Mouse (Mus musculus) limb, embryonic 14.5 days (tissue): ENCODE measurements around the gene Gm28374. TPM values are rescaled to one million over a fixed set of nuclear protein-coding genes. Genes with fewer than 3 reads are reported as not detected.

Experiments
- ATAC-seq: fragments of 200-750 bp; cut with Nextera tagmentation; 2 replicates; pipeline ENCODE4 v1.8.0; 2017; ENCODE audit warnings: low read depth, moderate number of reproducible peaks, moderate TSS enrichment; ENCODE audit not compliant: low FRiP score
- DNase-seq: peaks from one replicate; pipeline ENCODE4 v3.0.0-alpha.2; 2015; ENCODE audit warnings: low spot score
- H3K27ac ChIP-seq: fragments of 300-500 bp; sonication (generic); replicated peaks from 2 replicates; pipeline ENCODE4 v1.5.1; 2014; ENCODE audit warnings: low read depth, mild to moderate bottlenecking, low read length, moderate library complexity, mixed read lengths
- H3K27me3 ChIP-seq: fragments of 300-500 bp; sonication (generic); 2 replicates; pipeline ENCODE4 v1.6.1; 2014; ENCODE audit warnings: low read length, mixed read lengths; ENCODE audit not compliant: control insufficient read depth, insufficient read depth
- H3K36me3 ChIP-seq: fragments of 300-500 bp; sonication (generic); 2 replicates; pipeline ENCODE4 v1.6.1; 2014; ENCODE audit warnings: mild to moderate bottlenecking, low read length, moderate library complexity, mixed read lengths; ENCODE audit not compliant: control insufficient read depth, insufficient read depth
- H3K4me1 ChIP-seq: fragments of 300-500 bp; sonication (generic); 2 replicates; pipeline ENCODE4 v1.6.1; 2014; ENCODE audit warnings: antibody characterized with exemption, low read length, mixed read lengths; ENCODE audit not compliant: control insufficient read depth, insufficient read depth
- H3K4me2 ChIP-seq: fragments of 300-500 bp; sonication (generic); replicated peaks from 2 replicates; pipeline ENCODE4 v1.6.1; 2014; ENCODE audit warnings: low read depth, mild to moderate bottlenecking, low read length, moderate library complexity; ENCODE audit not compliant: severe bottlenecking
- H3K4me3 ChIP-seq: fragments of 300-500 bp; sonication (generic); replicated peaks from 2 replicates; pipeline ENCODE4 v1.5.1; 2014; ENCODE audit warnings: low read length
- H3K9ac ChIP-seq: fragments of 300-500 bp; sonication (generic); 2 replicates; pipeline ENCODE4 v1.6.1; 2014; ENCODE audit warnings: mild to moderate bottlenecking, low read depth, low read length, moderate library complexity; ENCODE audit not compliant: severe bottlenecking
- H3K9me3 ChIP-seq: fragments of 300-500 bp; sonication (generic); 2 replicates; pipeline ENCODE4 v1.6.1; 2016; ENCODE audit warnings: low read length; ENCODE audit not compliant: control insufficient read depth
- POLR2A ChIP-seq: fragments of 200-500 bp; IDR thresholded peaks from 2 replicates; pipeline ENCODE4 v1.8.0; 2012; ENCODE audit warnings: inconsistent platforms, mild to moderate bottlenecking, moderate library complexity, borderline replicate concordance; ENCODE audit not compliant: insufficient read depth, insufficient read length; ENCODE audit errors: extremely low read depth
- WGBS: fragments of 180-500 bp; shearing (Covaris S2); extraction: QIAGEN DNeasy Blood & Tissue Kit; methylation state at CpG from one replicate; pipeline ENCODE4 v1.1.7; 2014; 5-methylcytosine and 5-hydroxymethylcytosine counted together
- polyA plus RNA-seq, 2 experiments: library from polyadenylated mRNA; depleted of rRNA in 1 of 2; stranded (reverse) in 1 of 2; unstranded in 1 of 2; fragments of >200 nt; fragmentation: Nextera tagmentation in 1 of 2; extraction: Ambion mirVana in 1 of 2; gene quantifications; 2 replicates each; pipeline versions ENCODE4 v1.2.1 to v1.2.3; 2012 to 2014

Gene Gm28374
- polyA plus RNA-seq, 2 experiments, result 1.1 TPM

GRCm38 (mm10) chr19:6124898-6125297 lies 42.8 kb upstream of the Gm28374 start:
- Histone ChIP-seq H3K4me3 (no peak overlapping the region), H3K27ac (no peak overlapping the region), H3K4me1 (peaks cover 3% of the 10 kb centered on the region; the same call in 1 of the 2 replicates), H3K27me3 (no peaks in the 10 kb centered on the region), H3K9ac (no peak overlapping the region), H3K36me3 (peaks cover 14% of the 10 kb centered on the region), H3K4me2 (no peak overlapping the region), H3K9me3 (no peaks in the 10 kb centered on the region)
- ATAC-seq (no peak), DNase-seq (no peak)
- TF ChIP-seq POLR2A, result no peak
- 68% methylated on average over 2 of the region's 2 CpGs for WGBS

- WGBS, result 68% methylated on average over 8 of the region's 8 CpGs
- Histone ChIP-seq H3K36me3 (peaks cover 14% of the 10 kb centered on the region), H3K9ac (no peak overlapping the region), H3K4me3 (no peak overlapping the region), H3K9me3 (no peaks in the 10 kb centered on the region), H3K27me3 (no peaks in the 10 kb centered on the region), H3K27ac (no peak overlapping the region), H3K4me1 (peaks cover 6% of the 10 kb centered on the region), H3K4me2 (no peak overlapping the region)
- no peak for DNase-seq
- ATAC-seq, result no peak
- no peak for TF ChIP-seq POLR2A
Observed at GRCm38 (mm10) chr19:6123330-6123729, 41.3 kb upstream of the Gm28374 start.

GRCm38 (mm10) chr19:6121761-6122160 lies 39.7 kb upstream of the Gm28374 start:
- Histone ChIP-seq H3K9me3 (no peaks in the 10 kb centered on the region), H3K4me2 (no peak overlapping the region), H3K27ac (no peak overlapping the region), H3K4me3 (no peak overlapping the region), H3K27me3 (no peaks in the 10 kb centered on the region), H3K4me1 (peaks cover 9% of the 10 kb centered on the region), H3K9ac (no peak overlapping the region), H3K36me3 (peaks cover 14% of the 10 kb centered on the region)
- TF ChIP-seq POLR2A, result no peak
- DNase-seq (no peak), ATAC-seq (no peak)
- WGBS, result 19% methylated on average over 10 of the region's 19 CpGs

- Histone ChIP-seq H3K9me3 (no peaks in the 10 kb centered on the region), H3K27me3 (no peaks in the 10 kb centered on the region), H3K4me2 (peak overlapping the region; percentile 83), H3K9ac (peak overlapping the region; percentile 79), H3K27ac (peak overlapping the region; percentile 93), H3K4me3 (peak overlapping the region; percentile 88), H3K36me3 (peaks cover 33% of the 10 kb centered on the region), H3K4me1 (peaks cover 10% of the 10 kb centered on the region)
- no peak for DNase-seq
- no peak for ATAC-seq
- WGBS, result 3% methylated on average over 8 of the region's 8 CpGs
- no peak for TF ChIP-seq POLR2A
Observed at GRCm38 (mm10) chr19:6118677-6119185, 36.7 kb upstream of the Gm28374 start.

- peak within 1 kb of the TSS; percentile 79 for H3K9ac ChIP-seq
- peak within 1 kb of the TSS; percentile 93 for H3K27ac ChIP-seq
- peaks cover 10% of the 10 kb centered on the region for H3K4me1 ChIP-seq
- TF ChIP-seq POLR2A, result peak; percentile 81; the same call in 1 of the 2 replicates
- H3K36me3 ChIP-seq, result peaks cover 31% of the 10 kb centered on the region
- DNase-seq, result peak; percentile 96
- under 1% methylated on average over 67 of the region's 77 CpGs for WGBS
- no peaks in the 10 kb centered on the region for H3K27me3 ChIP-seq
- peak; percentile 90 for ATAC-seq
- no peaks in the 10 kb centered on the region for H3K9me3 ChIP-seq
- H3K4me2 ChIP-seq, result peak within 1 kb of the TSS; percentile 83
- H3K4me3 ChIP-seq, result peak within 1 kb of the TSS; percentile 88
Observed at GRCm38 (mm10) chr19:6117986-6118676, 36.1 kb upstream of the Gm28374 start, which contains the start of gene Sac3d1. TSS of gene Sac3d1 (minus strand) at chr19:6118650.
